Mouse (Mus musculus): Measurements from ENCODE around the gene Zfp385a. TPM values are rescaled to one million over a fixed set of nuclear protein-coding genes. Genes with fewer than 3 reads are reported as not detected.

Zfp385a gene
- total RNA-seq (2015) = 35.8 and 40.1 TPM in 2 replicates
- total RNA-seq (2017) = 6.8 and 9.4 TPM in 2 replicates

- ATAC-seq (ENCODE audit: poor library complexity, severe bottlenecking) = peak; percentile 67
Observed at GRCm38 (mm10) chr15:103339961-103340337, at the start of gene Zfp385a. Zfp385a (minus strand) TSS chr15:103340093.

DNA sequence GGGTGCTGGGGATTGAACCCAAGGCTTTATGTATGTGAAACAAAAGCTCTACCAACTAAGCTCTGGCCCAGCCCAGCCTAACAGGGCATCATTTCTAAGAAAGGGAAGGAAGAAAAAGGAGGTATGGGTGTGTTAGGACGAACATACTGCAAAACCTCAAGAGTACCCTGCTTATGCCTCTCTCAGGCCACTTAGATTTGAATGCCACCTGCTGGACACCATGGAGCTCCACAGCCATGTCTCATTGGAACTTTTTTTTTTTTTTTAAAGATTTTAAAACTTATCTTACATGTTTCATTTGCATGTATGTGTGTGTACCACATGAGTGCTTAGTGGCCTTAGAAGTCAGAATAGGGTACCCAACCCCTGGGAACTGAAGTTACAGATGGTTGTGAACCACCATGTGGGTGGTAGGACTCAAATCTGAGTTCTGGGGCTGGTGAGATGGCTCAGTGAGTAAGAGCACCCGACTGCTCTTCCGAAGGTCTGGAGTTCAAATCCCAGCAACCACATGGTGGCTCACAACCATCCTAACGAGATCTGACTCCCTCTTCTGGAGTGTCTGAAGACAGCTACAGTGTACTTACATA is 48.8 kb upstream of the Zfp385a start:
- peak; percentile 86 for ATAC-seq (ENCODE audit: poor library complexity, severe bottlenecking)

- no peak for ATAC-seq (ENCODE audit: poor library complexity, severe bottlenecking)
Observed at GRCm38 (mm10) chr15:103383771-103384488, 44.0 kb upstream of the Zfp385a start.

- ATAC-seq (ENCODE audit: poor library complexity, severe bottlenecking) = no peak
Observed at GRCm38 (mm10) chr15:103382795-103383406, 43.0 kb upstream of the Zfp385a start.

DNA sequence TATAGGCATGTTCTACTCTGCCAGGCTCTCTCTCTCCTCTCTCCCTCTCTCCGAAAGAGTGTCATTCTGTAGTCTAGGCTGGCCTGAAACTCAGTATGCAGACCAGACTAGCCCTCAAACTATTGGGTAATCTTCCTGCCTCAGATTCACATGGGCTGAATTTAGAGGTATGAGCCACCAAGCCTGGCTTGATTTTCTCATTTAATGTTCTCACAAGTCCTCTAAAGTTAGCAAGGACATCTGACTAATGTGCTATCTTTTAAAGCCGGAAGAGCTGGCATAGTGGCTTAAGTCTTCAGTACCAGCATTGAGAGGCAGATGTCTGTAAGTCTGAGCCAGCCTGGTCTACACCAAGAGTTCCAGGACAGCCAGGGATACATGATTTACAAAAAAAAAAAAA is 42.2 kb upstream of the Zfp385a start:
- no peak for ATAC-seq (ENCODE audit: poor library complexity, severe bottlenecking)

- ATAC-seq (ENCODE audit: poor library complexity, severe bottlenecking) = no peak
Observed at GRCm38 (mm10) chr15:103378665-103379356, 38.9 kb upstream of the Zfp385a start.

- ATAC-seq (ENCODE audit: poor library complexity, severe bottlenecking) = no peak
Observed at GRCm38 (mm10) chr15:103377752-103378664, 38.1 kb upstream of the Zfp385a start.

DNA sequence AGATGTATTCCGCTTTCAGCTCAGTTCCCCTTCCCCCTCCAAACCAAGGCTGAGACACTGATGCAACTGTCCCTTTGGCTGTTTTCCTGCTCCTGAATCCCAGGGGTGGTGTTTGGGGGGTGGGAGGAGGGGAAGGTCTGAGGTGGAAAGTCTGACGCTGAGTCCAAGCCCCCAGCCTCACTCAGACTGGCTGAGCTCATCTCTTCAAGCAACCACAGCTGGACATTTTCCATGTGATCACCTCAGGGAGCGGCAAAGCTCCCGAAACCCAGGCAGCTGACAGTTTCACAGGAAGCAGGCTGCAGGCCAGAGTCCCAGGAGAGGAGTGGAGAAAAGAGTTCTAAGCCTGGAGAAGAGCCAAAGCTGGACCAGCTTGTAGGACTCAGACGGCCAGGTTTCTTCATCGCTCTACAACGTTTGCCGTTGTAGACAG is 37.0 kb upstream of the Zfp385a start:
- ATAC-seq (ENCODE audit: poor library complexity, severe bottlenecking) = peak; percentile 33; the same call in 1 of the 2 replicates

DNA sequence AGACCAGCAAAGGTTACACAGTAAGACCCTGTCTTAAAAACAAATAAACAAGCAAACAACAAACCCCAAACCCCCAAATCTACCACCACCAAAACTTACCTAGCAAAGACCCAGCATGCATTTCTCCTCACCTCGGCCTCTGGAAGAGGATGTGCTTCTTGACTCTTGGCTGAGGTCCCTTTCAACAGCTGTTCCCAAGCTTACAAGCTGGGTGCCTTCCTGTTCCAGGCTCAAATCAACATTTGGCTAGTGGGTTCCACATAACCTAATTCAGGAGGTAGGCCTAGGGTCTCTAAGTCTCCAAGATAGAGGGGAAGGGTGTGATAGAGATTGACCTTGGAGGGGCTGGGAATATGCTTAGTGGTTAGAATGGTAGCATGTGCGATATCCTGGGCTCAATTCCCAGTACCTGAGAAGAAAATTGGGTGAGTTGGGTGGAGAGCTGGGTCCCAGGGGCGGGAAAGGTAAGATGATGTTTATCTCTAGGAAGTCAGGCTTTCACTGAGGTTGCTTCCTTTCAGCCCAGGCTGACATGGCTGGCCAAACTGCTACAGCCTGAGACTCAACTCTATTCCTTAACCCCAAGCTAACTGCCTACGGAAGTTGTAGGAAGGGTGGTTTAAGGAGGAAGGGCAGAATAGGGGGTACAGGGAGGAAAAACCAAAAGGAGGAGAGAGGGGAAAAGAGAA is 35.4 kb upstream of the Zfp385a start:
- ATAC-seq (ENCODE audit: poor library complexity, severe bottlenecking) = 0 out of 2 replicates have a peak, but pooled peaks have one; percentile 4

DNA sequence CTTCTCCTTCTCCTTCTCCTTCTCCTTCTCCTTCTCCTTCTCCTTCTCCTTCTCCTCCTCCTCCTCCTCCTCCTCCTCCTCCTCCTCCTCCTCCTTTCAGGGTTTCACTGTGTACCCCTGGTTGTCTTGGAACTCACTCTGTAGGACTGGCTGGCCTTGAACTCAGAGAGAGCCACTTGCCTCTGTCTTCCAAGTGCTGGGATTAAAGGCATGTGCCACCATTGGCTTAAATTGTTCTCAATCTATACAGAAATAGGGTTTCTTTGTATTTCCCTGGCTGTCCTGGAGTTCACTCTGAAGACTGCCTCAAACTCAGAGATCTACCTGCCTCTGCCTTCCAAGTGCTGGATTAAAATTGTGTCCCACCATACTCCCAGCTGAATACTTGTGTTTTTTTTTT is 32.6 kb upstream of the Zfp385a start:
- no peak for ATAC-seq (ENCODE audit: poor library complexity, severe bottlenecking)

DNA sequence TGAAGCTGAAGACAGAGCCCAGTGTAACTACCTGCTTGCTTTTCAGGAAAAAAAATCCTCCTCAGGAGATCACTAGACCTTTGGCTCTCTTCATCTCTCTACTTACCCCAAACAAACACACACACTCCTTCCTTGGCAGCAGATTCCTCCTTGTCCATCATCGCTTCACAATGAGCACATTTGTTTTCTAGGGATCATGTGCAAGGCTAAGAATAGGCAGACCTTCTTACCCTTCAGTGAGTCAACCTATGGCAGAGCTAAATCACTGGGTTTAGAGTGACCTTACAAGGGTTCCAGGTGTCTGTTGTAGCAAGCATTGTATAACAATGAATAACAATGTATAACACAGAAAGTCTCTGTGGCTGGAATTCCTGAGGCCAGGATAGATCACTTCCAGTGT is 31.8 kb upstream of the Zfp385a start:
- ATAC-seq (ENCODE audit: poor library complexity, severe bottlenecking) = no peak

DNA sequence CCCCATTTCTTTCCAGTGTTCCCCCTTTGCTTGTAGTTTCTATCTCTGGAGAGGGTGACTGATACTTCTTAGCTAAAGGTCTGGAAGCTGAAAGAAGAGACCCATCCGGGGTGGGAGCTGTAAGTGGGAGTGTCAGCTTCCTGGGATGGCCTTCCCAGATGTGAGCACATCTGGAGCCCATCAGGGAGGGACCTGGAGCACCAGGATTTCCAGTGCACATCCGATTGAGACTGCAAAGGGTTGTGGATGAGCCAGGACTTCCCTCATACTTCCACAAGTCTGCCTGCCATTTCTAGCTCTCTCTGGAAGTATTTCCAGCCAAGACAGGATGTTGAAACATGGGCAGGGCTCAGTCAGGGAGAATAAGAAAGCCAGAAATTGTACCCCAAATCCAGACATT is 31.3 kb upstream of the Zfp385a start:
- no peak for ATAC-seq (ENCODE audit: poor library complexity, severe bottlenecking)

DNA sequence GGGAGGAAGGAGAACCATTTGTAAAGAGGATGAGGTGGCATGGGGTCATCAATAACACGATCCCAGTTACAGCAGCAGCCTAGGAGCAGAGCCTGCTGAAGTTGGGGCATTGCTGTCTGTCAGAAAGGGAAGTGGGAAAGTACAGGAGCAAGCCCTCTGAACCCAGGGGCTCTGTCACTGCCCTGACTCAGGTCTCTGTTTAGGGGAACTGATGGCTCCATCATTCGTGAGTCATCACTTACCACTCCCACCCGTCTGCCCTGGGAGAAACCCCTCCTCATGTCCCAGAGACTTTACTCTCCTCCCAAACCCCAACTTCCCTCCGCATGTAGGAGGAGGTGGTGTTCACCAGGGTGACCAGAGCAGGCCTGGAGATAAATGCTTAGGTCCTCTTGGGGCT is 30.6 kb upstream of the Zfp385a start:
- ATAC-seq (ENCODE audit: poor library complexity, severe bottlenecking) = peak; percentile 86

DNA sequence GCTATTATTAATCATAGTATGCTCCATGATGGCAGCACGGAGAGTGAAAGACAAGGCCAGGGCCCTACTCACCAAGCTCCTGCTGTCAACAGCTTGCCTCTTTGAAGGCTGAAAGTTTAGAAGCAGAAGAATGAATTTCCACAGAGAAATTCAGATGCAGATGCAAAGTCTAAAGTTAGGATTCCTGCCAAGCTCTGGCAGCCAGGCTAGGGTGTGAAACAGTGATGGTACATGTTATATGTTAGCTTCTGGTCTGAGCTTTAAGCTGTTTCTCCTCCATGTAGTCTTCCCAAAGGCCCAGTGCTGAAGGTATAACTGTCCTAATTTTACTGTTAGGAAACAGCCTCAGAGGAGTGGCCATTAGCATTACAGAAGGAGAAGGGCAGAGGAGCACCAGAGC is 29.2 kb upstream of the Zfp385a start:
- no peak for ATAC-seq (ENCODE audit: poor library complexity, severe bottlenecking)

DNA sequence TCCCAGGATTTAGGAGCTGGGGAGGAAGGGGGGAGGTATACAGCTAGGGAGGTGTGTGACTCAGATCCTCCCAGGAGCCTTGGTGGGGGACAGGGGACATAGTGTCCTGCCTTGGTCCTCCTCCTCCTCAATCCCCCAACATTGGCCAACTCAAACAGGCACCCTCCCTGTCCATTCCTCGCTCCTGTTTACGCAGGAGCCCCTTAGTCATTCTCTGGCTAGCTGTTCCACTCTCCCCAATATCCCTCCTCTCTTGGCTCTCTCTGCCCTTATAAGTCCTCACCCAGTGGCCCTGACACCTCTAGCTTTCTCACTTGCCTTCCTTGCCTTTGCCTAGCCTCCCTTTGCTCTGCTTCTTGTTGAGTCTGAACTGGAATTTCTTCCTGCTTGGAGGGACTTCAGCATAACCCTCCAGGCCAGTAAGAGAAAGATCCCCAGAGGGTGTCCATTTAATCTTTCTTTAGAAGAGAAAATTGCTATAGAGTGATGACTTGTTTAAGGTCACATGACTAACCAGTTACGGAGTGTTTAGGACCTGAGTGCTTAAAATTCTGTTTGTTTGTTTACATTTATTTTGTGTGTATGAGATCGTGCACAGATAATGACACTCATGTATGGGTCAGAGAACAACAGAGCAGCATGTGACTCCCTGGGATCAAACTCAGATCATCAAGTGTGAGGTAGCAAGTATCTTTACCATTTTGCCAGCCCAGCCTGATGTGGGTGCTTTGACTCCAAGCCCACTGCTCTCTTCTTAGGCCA is 28.5 kb upstream of the Zfp385a start:
- ATAC-seq (ENCODE audit: poor library complexity, severe bottlenecking) = no peak

- peak; percentile 48 for ATAC-seq (ENCODE audit: poor library complexity, severe bottlenecking)
Observed at GRCm38 (mm10) chr15:103366376-103367149, 26.7 kb upstream of the Zfp385a start, which contains the start of gene Itga5. Itga5 (minus strand) TSS chr15:103366763.

GRCm38 (mm10) chr15:103365471-103366375 is 25.8 kb upstream of the Zfp385a start:
- no peak; the same call in 1 of the 2 replicates for ATAC-seq (ENCODE audit: poor library complexity, severe bottlenecking)

All from megakaryocyte, adult 5-6 weeks (primary cell).